Mouse (Mus musculus) common myeloid progenitor, adult 5-6 weeks (primary cell): ENCODE results near the gene Saal1. TPM values are rescaled to one million over a fixed set of nuclear protein-coding genes. Genes with fewer than 3 reads are reported as not detected.

Experiments
- total RNA-seq: library from RNA; stranded (forward); fragments of 200-1000, 187-1606 nt; gene quantifications from 2 replicates; pipeline ENCODE4 v1.2.3, GENCODE M21; 2017

Saal1 gene
- total RNA-seq, 1 experiment from 2014 or later: 18.5 TPM

Other genes with a start within 250 kb of the Saal1 start
- gene Sergef, start 70.9 kb downstream of the Saal1 start, total RNA-seq: 7.6 and 17.5 TPM in 2 replicates
- not detected in 2 replicates for gene Tph1, start 38.1 kb downstream of the Saal1 start, total RNA-seq
- 3.8 TPM in 1 of 2 replicates, not detected in the other for gene Saa3, start 5.0 kb upstream of the Saal1 start, total RNA-seq
- not detected in 2 replicates for gene Saa4, start 21.9 kb upstream of the Saal1 start, total RNA-seq
- not detected in 2 replicates for gene Saa1, start 32.3 kb upstream of the Saal1 start, total RNA-seq
- gene Saa2, start 41.1 kb upstream of the Saal1 start, total RNA-seq: not detected in 2 replicates
- 32.3 and 33.0 TPM in 2 replicates for gene Hps5, start 85.4 kb upstream of the Saal1 start, total RNA-seq
- gene Gtf2h1, start 85.4 kb upstream of the Saal1 start, total RNA-seq: 86.1 and 96.2 TPM in 2 replicates
- 434 and 497 TPM in 2 replicates for gene Ldha, start 130.8 kb upstream of the Saal1 start, total RNA-seq
- not detected in 2 replicates for gene Ldhc, start 150.5 kb upstream of the Saal1 start, total RNA-seq
- gene Tsg101, start 209.3 kb upstream of the Saal1 start, total RNA-seq: 42.0 and 46.4 TPM in 2 replicates
- gene Uevld, start 247.8 kb upstream of the Saal1 start, total RNA-seq: 12.7 and 14.1 TPM in 2 replicates